Mouse (Mus musculus) MEL (cell line): ENCODE data around the gene Rasl11b.

Experiments
- MAZ ChIP-seq: IDR thresholded peaks from 2 replicates; pipeline ENCODE4 v1.6.1; 2012; ENCODE audit warnings: low read depth, mild to moderate bottlenecking, inconsistent platforms, low read length, improper control_type of control experiment
- MXI1 ChIP-seq: IDR thresholded peaks from 2 replicates; pipeline ENCODE4 v1.6.1; 2011; ENCODE audit warnings: mild to moderate bottlenecking, low read depth, low read length, improper control_type of control experiment
- POLR2A ChIP-seq, 2 experiments: IDR thresholded peaks; 2 replicates each; pipeline ENCODE4 v1.6.1; 2011 to 2012; ENCODE audit warnings: low read length in 2 of 2, mild to moderate bottlenecking in 2 of 2, control low read depth in 1 of 2, improper control_type of control experiment in 1 of 2, low read depth in 1 of 2, moderate library complexity in 1 of 2; ENCODE audit not compliant: control insufficient read depth in 1 of 2, insufficient read depth in 1 of 2, poor library complexity in 1 of 2
- TCF12 ChIP-seq: IDR thresholded peaks from 2 replicates; pipeline ENCODE4 v1.6.1; 2014; ENCODE audit warnings: low read depth, mild to moderate bottlenecking, inconsistent platforms, low read length, improper control_type of control experiment, moderate library complexity

DNA sequence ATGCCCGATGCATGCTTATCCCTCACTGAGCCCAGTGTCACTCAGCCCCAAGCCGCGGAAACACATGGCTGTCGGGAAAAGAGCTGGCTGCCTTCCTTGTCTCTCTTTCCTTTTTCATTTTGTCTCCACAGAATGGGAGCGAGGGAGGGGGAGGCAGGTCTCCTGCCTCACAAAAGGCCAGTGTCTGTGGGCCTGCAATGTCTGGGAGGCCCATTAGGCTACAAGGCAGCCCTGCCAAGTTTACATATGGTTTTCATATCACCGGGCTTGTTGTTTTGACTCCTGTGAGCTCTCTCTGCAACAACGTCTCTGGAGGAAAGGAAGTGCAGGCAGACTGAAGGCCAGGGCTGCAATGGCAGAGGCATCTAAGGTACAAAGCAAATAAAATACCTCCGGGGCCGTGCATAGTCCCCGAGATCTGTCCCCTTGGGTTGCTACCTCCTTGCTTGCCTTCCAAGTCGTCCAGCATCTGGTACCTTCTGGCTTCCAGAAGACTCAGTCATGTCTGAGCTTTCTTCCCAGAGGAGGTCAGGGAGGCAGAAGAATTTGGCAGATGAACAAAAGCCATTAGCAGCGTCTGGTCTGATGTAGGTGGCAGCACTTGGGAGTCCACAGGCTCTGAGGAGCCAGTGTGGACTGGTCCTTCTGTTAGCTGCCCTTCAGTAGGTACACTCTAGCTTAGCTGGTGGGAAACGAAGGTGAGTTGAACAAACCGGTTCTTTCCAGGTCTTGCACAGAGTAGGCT is 19.4 kb upstream of the Rasl11b start:
- TF ChIP-seq POLR2A (IDR thresholded peaks at IDR 0.05; ENCODE audit: control insufficient read depth in 1 of 2, insufficient read depth in 1 of 2, low read depth in 1 of 2, low read length in 2 of 2, poor library complexity in 1 of 2) = no peak
- no peak for TF ChIP-seq MXI1
- TF ChIP-seq TCF12 = no peak
- no peak for TF ChIP-seq MAZ
